Mouse (Mus musculus) spleen, adult 18-20 months (tissue): Measurements from ENCODE around the gene Tgm1.

Experiments used
- DNase-seq, 2 experiments: peaks; one replicate each; pipeline ENCODE4 v3.0.0; 2022; ENCODE audit warnings: mixed read lengths in 2 of 2

The Tgm1 gene

GRCm38 (mm10) chr14:55671833-55672740 is 41.6 kb downstream of the Tgm1 start, which contains the start of the genes Gmpr2 and Nedd8:
Gene Gmpr2 (plus strand): TSS chr14:55671941.
Gene Nedd8 (minus strand): TSS chr14:55672124.
- peak; percentile 81 to 82 for DNase-seq

- no peak for DNase-seq
These were observed 42.3 kb downstream of the Tgm1 start for GRCm38 (mm10) chr14:55671486-55671832.

- DNase-seq, result no peak
These were observed 53.1 kb downstream of the Tgm1 start for GRCm38 (mm10) chr14:55660636-55661035.

GRCm38 (mm10) chr14:55659960-55660573 is 53.7 kb downstream of the Tgm1 start, which contains the start of gene Mdp1:
Gene Mdp1 (minus strand): TSS chr14:55660508.
- peak; percentile 56 to 68 for DNase-seq

GRCm38 (mm10) chr14:55658011-55658410 is 55.7 kb downstream of the Tgm1 start:
- DNase-seq, result no peak

GRCm38 (mm10) chr14:55656935-55657334 is 56.8 kb downstream of the Tgm1 start:
- no peak for DNase-seq

GRCm38 (mm10) chr14:55651528-55651927 is 62.2 kb downstream of the Tgm1 start:
- DNase-seq, result no peak
